Mouse (Mus musculus) spleen, postnatal 14 days (tissue): ENCODE results near the gene Ugt1a7c.

ENCODE experiments used
- DNase-seq, 2 experiments: peaks; one replicate each; pipeline ENCODE4 v3.0.0; 2021 to 2022; ENCODE audit warnings: low spot score in 2 of 2

Ugt1a7c gene

GRCm38 (mm10) chr1:88260604-88261377, 165.9 kb downstream of the Ugt1a7c start:
- DNase-seq: peak in 1 of 2 experiments; percentile 14

GRCm38 (mm10) chr1:88261706-88262105, 166.8 kb downstream of the Ugt1a7c start:
- DNase-seq: no peak

- no peak for DNase-seq
Measured at GRCm38 (mm10) chr1:88262255-88262654, 167.4 kb downstream of the Ugt1a7c start.

GRCm38 (mm10) chr1:88262961-88263360, 168.1 kb downstream of the Ugt1a7c start:
- DNase-seq: no peak

- no peak for DNase-seq
Measured at GRCm38 (mm10) chr1:88263778-88264177, 168.9 kb downstream of the Ugt1a7c start.

- no peak for DNase-seq
Measured at GRCm38 (mm10) chr1:88264237-88264868, 169.5 kb downstream of the Ugt1a7c start.

GRCm38 (mm10) chr1:88264869-88265240, 170.0 kb downstream of the Ugt1a7c start:
- DNase-seq: peak in 1 of 2 experiments; percentile 20

GRCm38 (mm10) chr1:88266123-88266522, 171.3 kb downstream of the Ugt1a7c start:
- peak in 1 of 2 experiments; percentile 20 for DNase-seq

GRCm38 (mm10) chr1:88267489-88267888, 172.6 kb downstream of the Ugt1a7c start:
- peak in 1 of 2 experiments; percentile 16 for DNase-seq

GRCm38 (mm10) chr1:88268070-88268469, 173.2 kb downstream of the Ugt1a7c start:
- peak in 1 of 2 experiments; percentile 11 for DNase-seq
